Mouse (Mus musculus) limb, embryonic 12.5 days (tissue): Measurements from ENCODE around the gene Dhx15. TPM values are rescaled to one million over a fixed set of nuclear protein-coding genes. Genes with fewer than 3 reads are reported as not detected.

ENCODE experiments used
- ATAC-seq: fragments of 200-750 bp; cut with Nextera tagmentation; 2 replicates; pipeline ENCODE4 v1.8.0; 2017; ENCODE audit warnings: low read depth, moderate TSS enrichment; ENCODE audit not compliant: insufficient number of reproducible peaks, insufficient read depth, low FRiP score, low TSS enrichment
- H3K27ac ChIP-seq: fragments of 300-500 bp; sonication (generic); 2 replicates; pipeline ENCODE4 v1.5.1; 2016; ENCODE audit warnings: mild to moderate bottlenecking, moderate library complexity
- H3K27me3 ChIP-seq: fragments of 300-500 bp; sonication (generic); 2 replicates; pipeline ENCODE4 v1.6.1; 2016; ENCODE audit warnings: mild to moderate bottlenecking, moderate library complexity
- H3K36me3 ChIP-seq: fragments of 300-500 bp; sonication (generic); 2 replicates; pipeline ENCODE4 v1.6.1; 2016; ENCODE audit warnings: mild to moderate bottlenecking, moderate library complexity
- H3K4me1 ChIP-seq: fragments of 300-500 bp; sonication (generic); replicated peaks from 2 replicates; pipeline ENCODE4 v1.6.1; 2016
- H3K4me2 ChIP-seq: fragments of 300-500 bp; sonication (generic); 2 replicates; pipeline ENCODE4 v1.6.1; 2016; ENCODE audit warnings: mild to moderate bottlenecking, moderate library complexity
- H3K4me3 ChIP-seq: fragments of 300-500 bp; sonication (generic); replicated peaks from 2 replicates; pipeline ENCODE4 v1.5.1; 2016; ENCODE audit warnings: mild to moderate bottlenecking
- H3K9ac ChIP-seq: fragments of 300-500 bp; sonication (generic); replicated peaks from 2 replicates; pipeline ENCODE4 v1.6.1; 2016; ENCODE audit warnings: mild to moderate bottlenecking, moderate library complexity
- H3K9me3 ChIP-seq: fragments of 300-500 bp; sonication (generic); 2 replicates; pipeline ENCODE4 v1.6.1; 2016; ENCODE audit warnings: mild to moderate bottlenecking, moderate library complexity
- WGBS: fragments of 180-500 bp; shearing (Covaris S2); methylation state at CpG from one replicate; pipeline ENCODE4 v1.1.7; 2016; 5-methylcytosine and 5-hydroxymethylcytosine counted together
- polyA plus RNA-seq: library from polyadenylated mRNA; unstranded; fragments of >200 nt; fragmentation: Nextera tagmentation; extraction: Ambion mirVana; gene quantifications from 2 replicates; pipeline ENCODE4 v1.2.1, GENCODE M21; 2016

The Dhx15 gene
- polyA plus RNA-seq, 1 experiment from 2014 or later, result 205 TPM

DNA sequence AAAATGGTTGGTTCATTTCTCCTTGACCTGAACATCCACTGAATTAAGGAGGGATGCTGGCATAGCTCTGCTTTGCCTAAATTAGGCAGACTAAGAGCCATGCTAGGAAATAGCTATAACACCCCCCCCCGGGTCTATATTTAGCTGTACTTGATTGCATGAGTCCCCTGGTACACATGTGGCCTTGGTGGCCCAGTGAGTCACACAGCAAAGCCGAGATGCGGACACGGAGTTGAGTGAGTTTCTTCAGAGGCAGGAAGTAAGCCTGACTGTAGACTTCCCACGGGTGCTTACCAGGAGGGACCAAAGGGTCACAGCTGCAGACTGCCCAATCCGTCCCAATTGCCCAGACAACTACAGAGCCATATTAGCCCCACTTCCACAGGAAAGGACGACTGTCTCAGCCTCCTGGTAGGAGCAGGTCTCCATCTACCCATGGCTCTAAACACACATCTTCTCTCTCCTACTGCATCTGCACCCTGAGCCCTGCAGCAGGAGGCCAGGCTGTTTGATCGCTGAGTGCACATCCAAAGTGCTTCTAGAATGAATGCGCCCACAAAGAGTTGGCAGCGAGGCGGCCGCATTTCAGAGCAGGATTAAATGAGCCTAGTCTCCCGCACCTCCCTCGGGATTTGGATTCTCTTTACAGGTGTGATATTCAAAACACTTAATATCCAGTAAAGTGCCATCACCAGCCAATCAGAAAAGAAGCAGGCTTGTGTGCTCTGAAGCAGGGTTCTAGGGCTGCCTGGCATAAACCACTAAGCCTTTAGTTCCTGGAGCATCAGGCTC, 29.9 kb upstream of the Dhx15 start:
- Histone ChIP-seq H3K27ac (no peak overlapping the region), H3K4me2 (no peak overlapping the region), H3K9me3 (no peaks in the 10 kb centered on the region), H3K36me3 (no peaks in the 10 kb centered on the region), H3K4me3 (no peak overlapping the region), H3K9ac (no peak overlapping the region), H3K4me1 (peaks cover 29% of the 10 kb centered on the region), H3K27me3 (no peaks in the 10 kb centered on the region)
- ATAC-seq, result no peak
- WGBS, result 70% methylated on average over 14 of the region's 14 CpGs

DNA sequence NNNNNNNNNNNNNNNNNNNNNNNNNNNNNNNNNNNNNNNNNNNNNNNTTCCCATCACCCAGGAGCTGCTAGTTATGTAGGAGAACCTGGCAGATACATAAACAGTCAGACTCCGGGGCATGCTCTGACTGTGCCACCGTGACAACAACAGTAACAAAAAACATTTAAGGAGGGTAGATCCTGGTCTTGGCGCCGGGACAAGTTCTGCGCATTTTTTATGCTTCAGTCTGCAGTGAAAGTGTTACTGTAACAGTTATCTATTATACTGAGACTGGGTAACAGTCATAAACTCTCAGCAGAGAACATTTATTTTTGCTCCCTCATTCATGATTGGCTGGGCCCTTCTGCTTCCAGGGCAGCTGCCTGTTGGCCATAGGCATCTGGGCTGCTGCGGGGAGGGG, 27.9 kb upstream of the Dhx15 start:
- Histone ChIP-seq H3K4me2 (peak overlapping the region; percentile 34), H3K27ac (peak overlapping the region; percentile 60), H3K36me3 (no peaks in the 10 kb centered on the region), H3K4me3 (no peak overlapping the region), H3K9ac (no peak overlapping the region), H3K27me3 (no peaks in the 10 kb centered on the region), H3K9me3 (no peaks in the 10 kb centered on the region), H3K4me1 (peaks cover 29% of the 10 kb centered on the region)
- 58% methylated on average over 6 of the region's 6 CpGs for WGBS
- peak; percentile 43; the same call in 1 of the 2 replicates for ATAC-seq

DNA sequence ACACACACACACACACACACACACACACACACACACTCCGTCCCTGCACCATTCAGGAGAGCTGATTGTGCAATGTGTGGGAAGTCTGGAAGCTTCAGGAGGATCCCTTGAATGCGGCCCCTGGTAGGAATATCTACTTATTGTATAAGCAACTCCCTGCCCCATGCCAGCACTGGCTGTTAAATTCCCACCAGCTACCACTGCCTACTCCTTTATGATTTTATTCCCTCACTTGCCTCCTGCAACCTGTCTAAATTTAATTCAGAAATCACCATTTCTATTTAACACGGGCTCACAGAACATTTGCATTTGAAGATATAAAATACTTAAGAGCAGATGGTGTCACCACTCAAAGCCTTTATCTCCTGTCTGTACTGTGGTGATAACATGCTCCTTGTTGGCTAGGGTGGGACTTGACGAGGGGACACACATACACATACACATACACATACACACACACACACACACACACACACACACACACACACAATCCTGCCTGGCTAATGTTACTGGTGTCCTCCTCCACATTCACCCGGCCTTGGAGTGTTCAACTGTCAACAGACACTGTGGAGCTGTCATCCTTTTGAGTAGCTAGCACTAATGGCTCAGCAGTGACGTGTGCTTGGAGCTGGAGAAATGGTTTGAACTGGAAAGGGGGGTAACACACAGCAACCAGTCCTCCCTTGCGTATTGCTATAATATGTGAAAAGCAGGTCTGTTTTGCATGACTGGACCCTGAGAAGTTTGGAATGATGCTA, 23.0 kb upstream of the Dhx15 start:
- 84% methylated on average over 7 of the region's 7 CpGs for WGBS
- ATAC-seq, result no peak
- H3K4me1 ChIP-seq, result peaks cover 17% of the 10 kb centered on the region

DNA sequence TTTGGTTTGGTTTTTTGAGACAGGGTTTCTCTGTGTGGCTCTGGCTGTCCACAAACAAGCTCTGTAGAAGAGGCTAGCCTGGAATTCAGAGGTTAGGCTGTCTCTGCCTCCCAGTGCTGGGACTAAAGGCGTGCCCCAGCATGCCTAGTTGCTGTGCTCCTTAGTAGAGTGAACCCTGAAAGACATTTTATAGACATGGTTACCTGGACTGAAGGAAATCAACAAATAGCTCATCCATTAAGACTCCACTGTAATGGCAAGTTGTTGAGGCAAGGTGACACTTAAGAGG, 810 bp upstream of the Dhx15 start:
- Histone ChIP-seq H3K27me3 (no peaks in the 10 kb centered on the region), H3K4me3 (peak overlapping the region; percentile 96), H3K4me2 (peak overlapping the region; percentile 84), H3K4me1 (peaks cover 18% of the 10 kb centered on the region), H3K9ac (peak overlapping the region; percentile 100; the same call in 1 of the 2 replicates), H3K36me3 (no peaks in the 10 kb centered on the region), H3K27ac (no peak overlapping the region), H3K9me3 (no peaks in the 10 kb centered on the region)
- no peak for ATAC-seq
- 41% methylated on average over 1 of the region's 1 CpGs for WGBS

More for the DNA sequence above, 23.0 kb upstream of the Dhx15 start:
- Histone ChIP-seq H3K27me3 (no peaks in the 10 kb centered on the region), H3K36me3 (no peaks in the 10 kb centered on the region), H3K9me3 (no peaks in the 10 kb centered on the region), H3K9ac (no peak overlapping the region), H3K27ac (no peak overlapping the region), H3K4me3 (no peak overlapping the region), H3K4me2 (no peak overlapping the region)

DNA sequence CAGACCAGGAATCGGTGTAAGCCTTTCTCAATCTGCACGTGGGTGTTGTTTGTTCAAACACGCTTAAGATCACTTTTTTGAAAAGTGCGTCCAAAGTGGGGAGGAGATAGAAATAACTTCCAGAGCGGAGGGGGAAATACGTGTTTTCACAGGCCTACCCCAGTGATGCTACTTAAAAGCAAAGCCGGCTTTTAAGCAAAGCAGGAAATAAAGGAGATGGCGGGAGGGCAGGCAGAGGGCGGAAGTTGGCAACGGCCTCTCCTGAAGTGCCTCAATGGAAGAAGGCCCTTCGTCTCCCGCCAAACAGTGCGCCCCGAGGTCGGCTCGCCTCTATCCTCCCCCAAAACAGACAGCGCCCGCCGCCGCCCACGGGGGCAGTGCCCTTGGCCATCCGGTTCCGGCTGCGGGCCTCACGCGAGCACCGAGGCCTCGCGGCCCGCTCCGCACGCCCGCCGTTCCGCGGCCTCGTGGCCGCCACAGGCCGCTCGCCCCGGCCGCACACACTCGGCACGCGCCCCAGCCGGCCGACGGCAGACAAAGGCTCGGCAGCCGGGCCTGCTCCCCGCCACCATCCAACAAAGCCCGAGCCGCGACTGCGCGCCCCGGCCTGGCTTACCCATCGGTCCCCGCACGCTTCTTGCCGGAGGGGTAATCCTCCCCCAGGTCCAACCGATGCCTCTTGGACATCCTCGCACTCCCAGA, 499 bp downstream of the Dhx15 start:
- Histone ChIP-seq H3K36me3 (no peaks in the 10 kb centered on the region), H3K27ac (peak overlapping the region; percentile 95), H3K27me3 (no peaks in the 10 kb centered on the region), H3K4me2 (peak overlapping the region; percentile 84), H3K9ac (peak overlapping the region; percentile 100), H3K4me1 (peaks cover 18% of the 10 kb centered on the region), H3K4me3 (peak overlapping the region; percentile 96), H3K9me3 (no peaks in the 10 kb centered on the region)
- peak; percentile 84 for ATAC-seq
- under 1% methylated on average over 63 of the region's 63 CpGs for WGBS

DNA sequence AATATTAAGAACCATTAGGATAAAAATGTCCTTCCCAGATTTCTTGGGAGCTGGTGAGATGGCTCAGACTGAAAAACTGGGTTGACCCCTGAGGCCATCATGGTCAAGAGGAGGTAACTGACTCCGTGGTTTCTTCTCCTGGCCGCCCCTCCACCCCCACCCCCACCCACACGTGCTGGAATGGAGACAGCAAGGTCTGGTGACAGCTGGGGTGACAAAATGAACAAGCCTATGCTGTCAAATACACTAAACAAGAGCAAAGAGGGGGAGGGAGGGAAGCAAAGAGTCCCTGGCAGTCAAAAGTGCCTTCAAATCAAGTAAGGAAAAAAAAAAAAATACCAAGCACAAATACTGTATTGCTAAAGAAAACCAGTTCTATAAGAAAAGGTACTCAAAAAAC, 2.1 kb downstream of the Dhx15 start:
- no peak for ATAC-seq

DNA sequence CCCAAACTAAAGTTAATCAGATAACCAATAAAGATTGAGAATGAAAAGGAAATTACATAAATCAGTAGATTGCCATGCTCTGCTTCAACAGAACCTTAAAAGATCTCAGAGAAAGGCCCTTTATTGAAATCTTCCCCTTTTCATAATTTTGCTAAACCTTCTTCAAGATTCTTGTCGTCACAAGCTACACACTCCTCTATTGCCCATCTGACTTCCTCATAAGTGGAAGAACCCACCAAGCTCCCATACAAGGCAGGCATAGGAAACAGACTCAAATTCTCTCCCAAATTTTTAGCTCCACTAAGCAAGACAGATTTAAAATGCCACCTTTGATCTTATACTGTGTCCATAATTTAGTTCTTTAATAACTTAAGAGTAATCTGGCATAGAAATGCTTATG, 13.0 kb downstream of the Dhx15 start:
- peaks cover 49% of the 10 kb centered on the region for H3K36me3 ChIP-seq
- H3K27me3 ChIP-seq, result no peaks in the 10 kb centered on the region
- H3K27ac ChIP-seq, result no peak overlapping the region
- H3K9me3 ChIP-seq, result no peaks in the 10 kb centered on the region
- WGBS, result 86% methylated on average over 1 of the region's 1 CpGs
- no peak overlapping the region for H3K9ac ChIP-seq
- H3K4me3 ChIP-seq, result no peak overlapping the region
- H3K4me2 ChIP-seq, result no peak overlapping the region
- no peak for ATAC-seq
- no peaks in the 10 kb centered on the region for H3K4me1 ChIP-seq

More for the DNA sequence above, 2.1 kb downstream of the Dhx15 start:
- Histone ChIP-seq H3K4me3 (peak overlapping the region; percentile 96), H3K27ac (no peak overlapping the region), H3K4me1 (peaks cover 18% of the 10 kb centered on the region), H3K4me2 (peak overlapping the region; percentile 84), H3K9me3 (no peaks in the 10 kb centered on the region), H3K9ac (no peak overlapping the region), H3K36me3 (peaks cover 14% of the 10 kb centered on the region), H3K27me3 (no peaks in the 10 kb centered on the region)
- WGBS, result 50% methylated on average over 3 of the region's 3 CpGs

DNA sequence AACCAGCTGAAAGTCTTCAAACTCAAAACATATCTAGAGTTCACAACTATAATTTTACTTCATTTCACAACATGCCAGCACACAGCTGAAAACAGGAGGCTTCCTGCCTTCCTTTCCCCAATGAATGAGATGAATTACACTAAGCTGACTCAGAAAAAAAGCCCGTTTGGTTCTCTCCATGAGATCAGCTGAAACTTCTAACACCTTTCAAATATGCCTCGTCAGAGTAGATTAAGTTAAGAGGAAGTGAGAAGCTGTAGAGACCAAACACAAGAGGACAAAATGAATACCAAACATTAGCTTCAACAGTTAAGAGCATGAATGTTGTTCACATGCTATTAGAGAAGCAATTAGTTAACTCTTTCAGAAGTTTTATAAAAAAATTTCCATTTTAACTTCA, 21.8 kb downstream of the Dhx15 start:
- WGBS, result 45% methylated on average over 2 of the region's 2 CpGs
- Histone ChIP-seq H3K4me2 (no peak overlapping the region), H3K27me3 (no peaks in the 10 kb centered on the region), H3K9ac (no peak overlapping the region), H3K4me3 (no peak overlapping the region), H3K27ac (no peak overlapping the region), H3K4me1 (no peaks in the 10 kb centered on the region), H3K36me3 (peaks cover 51% of the 10 kb centered on the region), H3K9me3 (no peaks in the 10 kb centered on the region)
- ATAC-seq, result no peak

DNA sequence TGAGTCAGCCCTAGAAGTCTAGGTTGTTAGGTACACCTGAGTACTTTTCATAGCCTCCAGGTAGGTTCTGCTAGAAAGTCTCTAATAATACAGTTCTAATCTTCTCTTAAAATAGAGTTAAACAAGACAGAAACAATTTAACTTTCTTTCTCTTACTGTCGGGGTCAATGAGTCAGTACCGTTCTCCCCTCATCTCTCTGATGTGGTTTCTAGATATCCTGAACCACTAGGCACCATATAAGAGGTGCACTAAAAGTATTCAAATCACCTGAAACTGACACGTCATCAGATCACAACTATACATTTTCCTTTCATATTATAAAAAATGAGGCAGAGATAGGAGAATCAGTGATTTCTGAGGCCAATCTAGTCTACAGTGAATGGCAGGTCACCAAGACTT, 41.2 kb downstream of the Dhx15 start:
- 97% methylated on average over 3 of the region's 3 CpGs for WGBS
- no peaks in the 10 kb centered on the region for H3K4me1 ChIP-seq
- no peak overlapping the region for H3K27ac ChIP-seq
- no peaks in the 10 kb centered on the region for H3K9me3 ChIP-seq
- no peak for ATAC-seq
- no peaks in the 10 kb centered on the region for H3K27me3 ChIP-seq
- no peak overlapping the region for H3K4me3 ChIP-seq
- H3K9ac ChIP-seq, result no peak overlapping the region
- H3K36me3 ChIP-seq, result peaks cover 68% of the 10 kb centered on the region
- H3K4me2 ChIP-seq, result no peak overlapping the region

DNA sequence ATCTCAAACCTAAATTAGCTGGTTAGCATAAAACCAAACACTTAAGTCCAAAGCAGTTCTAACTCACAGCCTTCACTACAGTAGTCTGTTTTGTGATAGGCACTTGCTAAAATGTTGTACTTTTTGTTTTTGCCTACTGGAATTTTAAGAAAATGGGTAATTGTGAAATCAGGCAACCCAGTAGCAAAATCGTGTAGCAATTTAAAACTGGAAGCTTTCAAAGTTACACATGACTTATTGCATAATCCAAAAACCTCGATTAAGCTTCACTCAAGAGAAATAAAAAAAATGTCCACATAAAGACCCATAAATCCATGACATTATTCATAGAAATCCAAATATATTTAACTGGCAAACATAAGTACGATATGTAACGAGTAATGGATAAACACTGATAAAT, 43.2 kb downstream of the Dhx15 start:
- no peak overlapping the region for H3K4me2 ChIP-seq
- peaks cover 69% of the 10 kb centered on the region for H3K36me3 ChIP-seq
- WGBS, result 93% methylated on average over 4 of the region's 4 CpGs
- no peak overlapping the region for H3K4me3 ChIP-seq
- no peak overlapping the region for H3K27ac ChIP-seq
- H3K4me1 ChIP-seq, result no peaks in the 10 kb centered on the region
- H3K27me3 ChIP-seq, result no peaks in the 10 kb centered on the region
- no peak overlapping the region for H3K9ac ChIP-seq
- ATAC-seq, result no peak
- H3K9me3 ChIP-seq, result no peaks in the 10 kb centered on the region

DNA sequence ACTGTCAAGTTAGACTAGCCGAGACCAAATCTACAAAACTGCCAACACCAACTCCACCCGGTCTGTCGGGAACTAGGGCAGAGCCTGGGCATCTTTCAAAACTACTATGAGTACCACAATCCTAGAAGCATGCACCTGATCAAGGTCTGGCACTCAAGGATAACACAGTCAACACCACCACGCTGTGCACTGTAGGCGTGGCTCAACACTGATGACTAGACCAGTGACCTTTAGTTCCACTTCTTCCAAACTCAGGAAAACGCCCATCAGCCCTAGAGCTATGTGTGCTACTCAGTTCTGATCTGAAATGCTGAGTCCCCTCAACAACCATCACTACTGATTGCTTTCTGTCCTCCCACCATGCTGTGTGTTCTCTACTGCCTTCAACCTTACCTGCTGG, 44.6 kb downstream of the Dhx15 start:
- Histone ChIP-seq H3K36me3 (peaks cover 71% of the 10 kb centered on the region), H3K27ac (no peak overlapping the region), H3K9ac (no peak overlapping the region), H3K4me3 (no peak overlapping the region), H3K9me3 (no peaks in the 10 kb centered on the region), H3K4me2 (no peak overlapping the region), H3K4me1 (no peaks in the 10 kb centered on the region), H3K27me3 (no peaks in the 10 kb centered on the region)
- ATAC-seq, result no peak
- 89% methylated on average over 6 of the region's 6 CpGs for WGBS
